Mouse (Mus musculus): ENCODE measurements around the gene Cilp2. TPM values are rescaled to one million over a fixed set of nuclear protein-coding genes. Genes with fewer than 3 reads are reported as not detected.

Gene Cilp2
- total RNA-seq, 2 experiments from 2014 or later = 0.48 to 0.59 TPM

Other genes starting within 250 kb of the Cilp2 start
- gene Zfp964, start 233.2 kb downstream of the Cilp2 start, total RNA-seq (2021) = 1 to 10 TPM; 5.5 TPM
- gene Zfp869, start 177.0 kb downstream of the Cilp2 start, total RNA-seq (2021) = 10 to 100 TPM; 19.5 to 21.2 TPM
- gene Zfp963, start 137.7 kb downstream of the Cilp2 start, total RNA-seq (2021) = 1 to 10 TPM; 4.6 to 5.0 TPM
- 1 to 10 TPM in 1 of 2 experiments, under 1 TPM in 1; 0.91 to 3.0 TPM for gene Gm20422, start 112.8 kb downstream of the Cilp2 start, total RNA-seq (2021)
- 10 to 100 TPM; 36.0 to 37.2 TPM for gene Atp13a1, start 96.5 kb downstream of the Cilp2 start, total RNA-seq (2021)
- gene Zfp866, start 96.5 kb downstream of the Cilp2 start, total RNA-seq (2021) = 10 to 100 TPM; 25.6 to 27.0 TPM
- 10 to 100 TPM; 12.1 to 13.3 TPM for gene Gmip, start 79.0 kb downstream of the Cilp2 start, total RNA-seq (2021)
- gene Lpar2, start 65.3 kb downstream of the Cilp2 start, total RNA-seq (2021) = under 1 TPM; 0.43 to 0.50 TPM
- gene Pbx4, start 55.2 kb downstream of the Cilp2 start, total RNA-seq (2021) = 10 to 100 TPM; 12.4 to 14.0 TPM
- gene Tssk6, start 14.5 kb upstream of the Cilp2 start, total RNA-seq (2021) = under 1 TPM; 0.25 to 0.33 TPM
- 100 to 1,000 TPM; 154 to 158 TPM for gene Ndufa13, start 14.9 kb upstream of the Cilp2 start, total RNA-seq (2021)
- 10 to 100 TPM; 37.5 to 39.6 TPM for gene Yjefn3, start 15.0 kb upstream of the Cilp2 start, total RNA-seq (2021)
- gene Gatad2a, start 108.7 kb upstream of the Cilp2 start, total RNA-seq (2021) = 10 to 100 TPM; 32.5 to 37.3 TPM
- gene Mau2, start 155.0 kb upstream of the Cilp2 start, total RNA-seq (2021) = 10 to 100 TPM; 70.4 to 72.5 TPM
- gene Sugp1, start 155.1 kb upstream of the Cilp2 start, total RNA-seq (2021) = 10 to 100 TPM; 48.3 to 51.7 TPM
- 1 to 10 TPM; 5.3 to 7.5 TPM for gene Tm6sf2, start 185.2 kb upstream of the Cilp2 start, total RNA-seq (2021)
- gene Hapln4, start 195.8 kb upstream of the Cilp2 start, total RNA-seq (2021) = 100 to 1,000 TPM in 1 of 2 experiments, 10 to 100 TPM in 1; 89.6 to 104 TPM
- 100 to 1,000 TPM; 122 to 124 TPM for gene Ncan, start 233.2 kb upstream of the Cilp2 start, total RNA-seq (2021)
- gene Nr2c2ap, start 243.6 kb upstream of the Cilp2 start, total RNA-seq (2021) = 10 to 100 TPM; 28.1 to 30.1 TPM